Mouse (Mus musculus): ENCODE data around the gene Siglecf. TPM values are rescaled to one million over a fixed set of nuclear protein-coding genes. Genes with fewer than 3 reads are reported as not detected.
A peak's percentile ranks its signal among the peaks of the same experiment; 100 is the strongest.

Gene Siglecf
- polyA plus RNA-seq (2015; fragmentation: Nextera tagmentation; extraction: Ambion mirVana) = 0.13 and 0.46 TPM in 2 replicates

DNA sequence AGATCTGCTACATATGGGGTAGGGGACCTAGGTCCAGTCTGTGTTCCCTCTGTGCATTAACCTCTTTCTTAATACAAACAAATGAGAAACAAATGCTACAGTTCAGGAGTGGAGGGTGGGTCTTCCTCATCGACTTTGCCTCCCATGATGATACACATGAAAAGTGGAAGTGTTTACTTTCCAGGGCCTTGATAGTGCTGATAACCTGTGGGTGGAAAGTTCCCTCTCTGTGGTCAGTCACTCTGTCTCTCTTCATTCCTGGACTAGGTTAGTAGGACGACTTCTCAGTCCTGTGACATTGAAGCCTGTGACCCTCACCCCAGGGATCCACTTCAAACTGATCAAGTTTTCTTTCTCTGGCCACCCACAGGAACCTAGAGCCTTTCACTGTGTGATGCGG is at the start of gene Siglecf:
Gene Siglecf (plus strand): TSS at position 188 of the 400 bp plus-strand sequence.
- Histone ChIP-seq H3K4me1 (replicated peaks) (0 out of 2 replicates have a peak, but pooled peaks cover 2% of the 10 kb centered on the region), H3K27ac (no peak within 1 kb of the TSS), H3K4me2 (no peak within 1 kb of the TSS), H3K4me3 (no peak within 1 kb of the TSS), H3K9ac (no peak within 1 kb of the TSS), H3K27me3 (no peaks in the 10 kb centered on the region), H3K9me3 (replicated peaks) (no peaks in the 10 kb centered on the region), H3K36me3 (no peaks in the 10 kb centered on the region)
- WGBS = 52% methylated on average over 3 of the region's 3 CpGs
- ATAC-seq (replicated peaks; ENCODE audit: insufficient number of reproducible peaks, insufficient read depth, low FRiP score, low read depth) = no peak

DNA sequence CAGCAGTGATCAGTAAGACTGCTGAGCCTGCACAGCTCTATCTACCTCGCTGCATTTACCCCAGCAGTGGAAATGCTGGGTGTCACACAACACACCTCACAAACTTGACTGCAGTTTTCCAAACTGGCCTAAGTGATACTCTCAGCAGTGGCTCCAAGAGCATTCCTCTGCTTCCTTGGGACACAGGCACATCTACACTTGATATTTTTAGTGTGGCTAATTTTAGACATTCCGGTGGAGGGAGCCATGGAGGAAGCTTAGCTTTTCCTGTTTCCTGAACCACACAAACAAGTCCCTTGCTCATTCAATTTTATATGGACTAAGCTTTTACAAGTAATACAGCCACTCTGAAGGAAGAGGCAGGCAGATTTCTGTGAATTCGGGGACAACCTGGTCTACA is 45.9 kb upstream of the Siglecf start:
- ATAC-seq (replicated peaks; ENCODE audit: insufficient number of reproducible peaks, insufficient read depth, low FRiP score, low read depth) = peak; percentile 70; the same call in 1 of the 2 replicates
- Histone ChIP-seq H3K27ac (peak overlapping the region; percentile 91), H3K4me2 (peak overlapping the region; percentile 54), H3K36me3 (peaks cover 55% of the 10 kb centered on the region), H3K9ac (peak overlapping the region; percentile 38; the same call in 1 of the 2 replicates), H3K4me1 (replicated peaks) (peaks cover 16% of the 10 kb centered on the region), H3K27me3 (no peaks in the 10 kb centered on the region), H3K9me3 (replicated peaks) (no peaks in the 10 kb centered on the region), H3K4me3 (no peak overlapping the region)
- WGBS = 43% methylated on average over 3 of the region's 3 CpGs

DNA sequence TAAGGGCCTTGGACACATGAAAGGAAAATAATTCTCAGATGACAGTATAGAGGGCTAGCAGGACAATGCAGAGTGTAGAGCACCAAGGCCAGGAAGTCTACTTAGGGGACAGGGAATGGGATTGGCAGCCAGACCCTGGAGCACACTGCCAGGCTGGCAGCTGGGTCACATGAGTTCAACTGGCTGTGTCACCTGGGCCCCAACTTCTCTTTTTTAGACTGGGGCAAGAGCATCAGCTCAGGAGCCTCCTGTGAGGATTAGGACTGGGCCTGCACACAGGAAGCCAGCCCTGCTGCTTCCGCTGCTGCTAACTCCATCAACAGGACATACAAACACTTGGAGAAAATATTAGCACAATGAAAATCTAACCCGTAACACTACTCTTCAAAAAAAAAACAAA is 42.1 kb upstream of the Siglecf start:
- Histone ChIP-seq H3K9ac (no peak overlapping the region), H3K36me3 (peaks cover 28% of the 10 kb centered on the region), H3K4me2 (no peak overlapping the region), H3K27ac (no peak overlapping the region), H3K4me1 (replicated peaks) (peaks cover 34% of the 10 kb centered on the region), H3K4me3 (no peak overlapping the region), H3K9me3 (replicated peaks) (no peaks in the 10 kb centered on the region), H3K27me3 (no peaks in the 10 kb centered on the region)
- 74% methylated on average over 2 of the region's 2 CpGs for WGBS
- no peak for ATAC-seq (replicated peaks; ENCODE audit: insufficient number of reproducible peaks, insufficient read depth, low FRiP score, low read depth)

DNA sequence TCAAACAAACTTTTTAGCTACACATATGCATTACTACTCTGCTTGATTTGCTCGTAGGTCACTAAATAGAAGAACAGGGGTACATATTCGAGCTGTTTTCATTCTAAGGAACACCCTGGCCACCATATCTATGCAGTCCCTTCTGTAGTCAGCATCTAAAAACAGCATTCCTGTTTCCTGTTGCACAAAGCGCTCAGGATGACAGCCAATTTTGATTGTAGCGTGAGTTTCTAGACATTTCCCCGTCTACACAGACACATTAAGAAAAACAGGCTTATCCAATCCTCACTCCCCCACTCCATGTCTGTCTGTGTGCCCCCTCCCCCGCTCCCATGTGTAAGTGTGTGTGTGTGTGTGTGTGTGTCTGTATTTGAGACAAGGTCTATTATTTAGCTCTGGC is 39.5 kb upstream of the Siglecf start:
- Histone ChIP-seq H3K27me3 (no peaks in the 10 kb centered on the region), H3K9ac (peak overlapping the region; percentile 86; the same call in 1 of the 2 replicates), H3K4me2 (peak overlapping the region; percentile 90), H3K9me3 (replicated peaks) (no peaks in the 10 kb centered on the region), H3K27ac (peak overlapping the region; percentile 93), H3K4me1 (replicated peaks) (peaks cover 22% of the 10 kb centered on the region), H3K36me3 (peaks cover 28% of the 10 kb centered on the region), H3K4me3 (peak overlapping the region; percentile 94)
- WGBS = 43% methylated on average over 6 of the region's 6 CpGs
- ATAC-seq (replicated peaks; ENCODE audit: insufficient number of reproducible peaks, insufficient read depth, low FRiP score, low read depth) = 0 out of 2 replicates have a peak, but pooled peaks have one; percentile 5

DNA sequence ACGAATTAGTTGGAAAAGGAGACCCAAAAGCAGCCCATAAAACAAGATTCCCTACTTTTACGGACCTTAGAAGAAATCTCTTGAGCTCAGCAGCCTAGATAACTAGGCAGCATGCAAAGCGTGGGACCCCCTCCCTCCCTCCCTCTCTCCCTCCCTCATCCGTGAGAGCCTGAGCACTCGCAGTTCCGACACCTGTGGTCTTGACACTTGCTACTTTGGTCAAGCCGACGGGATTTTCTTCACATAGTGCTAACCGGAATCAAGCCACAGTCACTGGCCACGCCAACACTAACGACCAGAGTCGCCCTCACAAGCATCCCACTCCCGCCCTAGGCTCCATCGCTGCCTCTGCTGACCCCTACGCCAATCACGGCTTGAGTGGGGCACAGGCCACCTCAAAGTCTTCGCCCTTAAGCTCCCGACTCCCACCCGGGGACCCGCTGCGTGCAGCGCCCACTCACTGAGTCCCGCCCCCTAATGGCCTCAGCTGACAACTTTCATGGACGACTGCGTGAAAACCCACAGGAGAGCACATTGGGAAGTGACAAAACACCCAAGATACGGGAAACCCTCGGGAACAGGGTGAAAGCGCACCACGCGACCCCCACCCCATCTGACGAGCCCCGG is 38.6 kb upstream of the Siglecf start:
- peak; percentile 41 for ATAC-seq (replicated peaks; ENCODE audit: insufficient number of reproducible peaks, insufficient read depth, low FRiP score, low read depth)
- H3K36me3 ChIP-seq = peaks cover 24% of the 10 kb centered on the region

DNA sequence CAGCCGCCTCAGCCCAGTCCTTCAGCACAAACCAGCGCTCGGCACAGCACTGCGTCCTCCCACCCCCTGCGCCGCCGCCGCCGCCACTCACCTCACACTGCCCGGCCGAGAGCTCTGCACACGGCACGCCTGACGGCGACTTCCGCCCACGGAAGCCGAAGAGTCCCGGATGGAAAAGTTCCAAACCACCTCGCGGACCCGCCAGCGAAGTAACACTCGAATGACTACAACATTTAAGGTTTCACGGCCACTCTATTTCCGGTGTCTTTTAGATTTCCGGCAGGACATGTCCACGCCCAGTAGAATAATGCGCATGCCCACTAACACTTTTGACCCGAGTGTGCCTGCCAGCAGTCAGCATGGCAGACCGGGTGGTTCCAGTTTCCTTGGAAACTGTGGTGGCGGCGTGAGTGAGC is 38.1 kb upstream of the Siglecf start, which contains the start of gene Zfp715:
Gene Zfp715 (minus strand): TSS at position 282 of the 416 bp plus-strand sequence.
- H3K27me3 ChIP-seq = no peaks in the 10 kb centered on the region
- under 1% methylated on average over 33 of the region's 33 CpGs for WGBS

More for the DNA sequence above, 38.6 kb upstream of the Siglecf start:
- 1% methylated on average over 32 of the region's 32 CpGs for WGBS
- H3K4me2 ChIP-seq = peak overlapping the region; percentile 90
- peak overlapping the region; percentile 86 for H3K9ac ChIP-seq
- H3K27me3 ChIP-seq = no peaks in the 10 kb centered on the region
- no peaks in the 10 kb centered on the region for H3K9me3 ChIP-seq (replicated peaks)
- H3K4me3 ChIP-seq = peak overlapping the region; percentile 94
- H3K27ac ChIP-seq = peak overlapping the region; percentile 93
- peaks cover 22% of the 10 kb centered on the region for H3K4me1 ChIP-seq (replicated peaks)

DNA sequence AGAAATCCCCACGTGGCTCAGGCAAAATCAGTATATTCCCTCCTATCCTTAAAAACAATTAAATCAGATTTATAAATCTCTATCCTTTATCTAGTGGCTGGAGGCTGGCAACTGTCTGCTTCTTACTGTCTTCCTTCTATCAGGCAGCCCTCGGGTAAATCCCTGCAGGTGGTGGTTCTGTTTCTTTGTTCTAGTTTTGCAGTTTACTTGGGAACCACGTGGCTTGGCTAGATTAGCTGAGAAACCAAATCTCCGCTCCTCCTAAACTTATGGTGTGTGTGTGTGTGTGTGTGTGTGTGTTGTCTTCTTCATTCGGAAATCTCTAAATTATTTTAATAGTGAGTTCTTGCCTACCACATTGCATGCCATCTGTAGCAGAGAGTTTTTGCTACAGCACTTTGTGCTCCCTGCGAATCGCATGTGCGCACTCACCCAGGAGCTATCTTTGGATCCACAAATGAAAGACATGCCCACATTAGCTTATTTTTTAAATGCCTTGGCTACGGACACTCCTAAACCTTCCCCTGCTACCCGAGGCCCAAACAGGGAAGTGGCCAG is 24.8 kb upstream of the Siglecf start:
- Histone ChIP-seq H3K9ac (no peak overlapping the region), H3K9me3 (replicated peaks) (no peaks in the 10 kb centered on the region), H3K4me3 (no peak overlapping the region), H3K36me3 (no peaks in the 10 kb centered on the region), H3K27ac (no peak overlapping the region), H3K4me2 (no peak overlapping the region), H3K27me3 (no peaks in the 10 kb centered on the region), H3K4me1 (replicated peaks) (no peaks in the 10 kb centered on the region)
- WGBS = 50% methylated on average over 10 of the region's 10 CpGs
- ATAC-seq (replicated peaks; ENCODE audit: insufficient number of reproducible peaks, insufficient read depth, low FRiP score, low read depth) = no peak

More for the DNA sequence above, 38.1 kb upstream of the Siglecf start, which contains the start of gene Zfp715:
- Histone ChIP-seq H3K4me3 (peak within 1 kb of the TSS; percentile 94), H3K9me3 (replicated peaks) (no peaks in the 10 kb centered on the region), H3K36me3 (peaks cover 19% of the 10 kb centered on the region), H3K9ac (peak within 1 kb of the TSS; percentile 86), H3K4me1 (replicated peaks) (peaks cover 22% of the 10 kb centered on the region), H3K27ac (peak within 1 kb of the TSS; percentile 93), H3K4me2 (peak within 1 kb of the TSS; percentile 90)
- ATAC-seq (replicated peaks; ENCODE audit: insufficient number of reproducible peaks, insufficient read depth, low FRiP score, low read depth) = peak; percentile 94

DNA sequence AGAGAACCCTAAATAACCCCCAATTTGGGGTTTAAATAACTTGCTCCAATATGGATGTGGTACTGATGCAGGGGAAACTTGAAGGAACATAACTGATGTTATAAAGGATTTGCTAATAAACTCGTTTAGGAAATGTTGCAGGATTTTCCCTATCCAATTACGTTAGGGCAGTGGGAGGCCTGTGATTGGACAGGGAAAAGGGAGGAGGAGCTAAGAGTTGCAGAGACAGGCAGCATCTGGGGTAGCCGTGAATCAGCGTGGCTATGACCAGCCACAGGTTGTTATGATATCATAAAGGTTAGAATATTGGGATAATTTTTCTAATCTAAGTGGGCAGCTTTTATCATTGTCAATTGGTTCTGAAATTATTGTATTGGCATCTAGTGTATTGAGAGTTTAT is 23.0 kb upstream of the Siglecf start:
- Histone ChIP-seq H3K27ac (no peak overlapping the region), H3K36me3 (no peaks in the 10 kb centered on the region), H3K4me2 (no peak overlapping the region), H3K4me1 (replicated peaks) (no peaks in the 10 kb centered on the region), H3K4me3 (no peak overlapping the region), H3K9me3 (replicated peaks) (no peaks in the 10 kb centered on the region), H3K9ac (no peak overlapping the region), H3K27me3 (no peaks in the 10 kb centered on the region)
- no peak for ATAC-seq (replicated peaks; ENCODE audit: insufficient number of reproducible peaks, insufficient read depth, low FRiP score, low read depth)
- WGBS = 58% methylated on average over 4 of the region's 4 CpGs

DNA sequence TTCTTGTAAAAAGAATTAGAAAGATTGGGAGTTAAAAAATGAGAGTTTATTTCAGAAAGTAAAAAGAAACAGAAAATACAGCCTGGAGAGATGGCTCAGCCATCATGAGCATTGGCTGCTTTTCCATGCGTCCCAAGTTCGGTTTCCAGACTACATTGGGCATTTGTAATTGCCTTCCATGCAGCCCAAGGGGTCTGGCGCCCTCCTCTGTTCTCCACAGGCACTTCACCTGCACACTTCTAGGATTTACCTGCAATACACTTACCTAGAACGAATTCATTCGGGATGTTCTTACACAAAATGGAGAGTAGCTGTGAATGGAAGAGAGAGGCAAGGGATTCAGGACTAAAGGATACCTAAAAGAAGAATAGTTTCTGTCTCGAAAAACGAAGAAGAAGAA is 17.9 kb upstream of the Siglecf start:
- Histone ChIP-seq H3K4me2 (no peak overlapping the region), H3K4me3 (no peak overlapping the region), H3K9me3 (replicated peaks) (no peaks in the 10 kb centered on the region), H3K27ac (no peak overlapping the region), H3K4me1 (replicated peaks) (no peaks in the 10 kb centered on the region), H3K36me3 (no peaks in the 10 kb centered on the region), H3K9ac (no peak overlapping the region), H3K27me3 (no peaks in the 10 kb centered on the region)
- WGBS = 25% methylated on average over 7 of the region's 7 CpGs
- ATAC-seq (replicated peaks; ENCODE audit: insufficient number of reproducible peaks, insufficient read depth, low FRiP score, low read depth) = no peak

DNA sequence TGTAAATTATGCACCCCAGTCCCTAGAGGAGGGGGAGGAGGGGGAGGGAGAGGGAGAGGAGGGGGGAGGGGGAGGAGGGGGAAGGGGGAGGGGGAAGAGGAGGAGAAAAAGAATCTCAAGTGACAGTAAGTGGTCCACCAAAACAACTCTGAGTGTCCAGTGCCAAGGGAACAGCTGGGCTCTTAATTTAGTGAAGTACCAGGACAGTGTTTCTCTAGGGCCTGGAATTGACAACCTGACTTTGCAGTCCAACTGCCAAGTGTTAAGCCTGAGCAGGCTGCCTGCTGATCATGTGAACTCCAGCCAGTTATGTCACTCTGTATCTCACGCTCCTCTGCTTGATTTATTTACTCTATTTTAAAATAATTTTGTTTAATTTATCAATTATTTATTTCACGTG is 17.2 kb upstream of the Siglecf start:
- WGBS = 44% methylated on average over 2 of the region's 2 CpGs
- H3K36me3 ChIP-seq = no peaks in the 10 kb centered on the region
- H3K27me3 ChIP-seq = no peaks in the 10 kb centered on the region
- no peak for ATAC-seq (replicated peaks; ENCODE audit: insufficient number of reproducible peaks, insufficient read depth, low FRiP score, low read depth)
- no peak overlapping the region for H3K9ac ChIP-seq
- no peak overlapping the region for H3K4me3 ChIP-seq
- H3K4me2 ChIP-seq = no peak overlapping the region
- no peak overlapping the region for H3K27ac ChIP-seq
- H3K4me1 ChIP-seq (replicated peaks) = no peaks in the 10 kb centered on the region
- H3K9me3 ChIP-seq (replicated peaks) = no peaks in the 10 kb centered on the region

DNA sequence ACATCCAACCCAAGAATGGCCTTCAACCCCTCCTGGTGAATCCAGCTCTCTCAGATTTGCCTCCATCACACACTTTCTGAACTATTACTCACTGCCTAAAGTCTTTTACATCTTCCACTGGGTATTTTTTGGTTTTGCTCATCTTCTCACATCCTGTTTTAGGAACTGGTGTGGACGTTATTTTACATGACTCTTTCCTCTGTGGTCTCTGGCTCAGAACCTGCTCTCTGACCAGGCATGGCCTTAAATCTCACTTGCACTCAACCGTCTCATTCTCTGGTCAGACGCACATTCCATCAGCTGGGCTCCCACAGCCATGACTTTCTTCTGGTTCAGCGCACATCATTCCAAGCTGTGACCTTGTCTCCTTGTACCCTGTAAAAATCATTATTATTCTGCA is 10.4 kb upstream of the Siglecf start:
- Histone ChIP-seq H3K27me3 (no peaks in the 10 kb centered on the region), H3K36me3 (no peaks in the 10 kb centered on the region), H3K27ac (no peak overlapping the region), H3K4me3 (no peak overlapping the region), H3K9ac (no peak overlapping the region), H3K9me3 (replicated peaks) (no peaks in the 10 kb centered on the region), H3K4me2 (no peak overlapping the region), H3K4me1 (replicated peaks) (no peaks in the 10 kb centered on the region)
- 74% methylated on average over 4 of the region's 4 CpGs for WGBS
- ATAC-seq (replicated peaks; ENCODE audit: insufficient number of reproducible peaks, insufficient read depth, low FRiP score, low read depth) = no peak

DNA sequence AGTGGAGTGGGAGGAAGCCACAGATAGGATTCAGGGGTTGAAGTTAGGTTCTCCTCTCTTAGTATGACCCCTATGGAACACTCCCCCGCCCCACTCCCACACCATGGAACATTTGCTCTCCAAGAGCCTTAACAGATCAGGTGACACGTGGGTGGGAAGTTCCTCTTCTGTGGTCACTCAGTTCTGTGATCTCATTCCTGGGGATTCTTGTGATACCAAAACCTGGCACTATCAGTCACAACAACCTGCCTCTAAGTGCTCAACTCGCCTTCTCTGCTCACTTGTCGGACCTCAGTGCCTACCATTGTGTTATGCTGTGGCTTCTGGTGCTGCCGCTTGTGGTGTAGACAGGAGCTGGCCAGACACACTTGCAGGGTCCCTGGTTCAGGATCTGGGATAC is 8.0 kb upstream of the Siglecf start:
- Histone ChIP-seq H3K9me3 (replicated peaks) (no peaks in the 10 kb centered on the region), H3K9ac (no peak overlapping the region), H3K4me1 (replicated peaks) (no peaks in the 10 kb centered on the region), H3K4me3 (no peak overlapping the region), H3K36me3 (no peaks in the 10 kb centered on the region), H3K4me2 (no peak overlapping the region), H3K27me3 (no peaks in the 10 kb centered on the region), H3K27ac (no peak overlapping the region)
- no peak for ATAC-seq (replicated peaks; ENCODE audit: insufficient number of reproducible peaks, insufficient read depth, low FRiP score, low read depth)
- WGBS = 46% methylated on average over 5 of the region's 5 CpGs
